ENCODE assay signal across 10 mouse cellular contexts in the genomic region with DNA sequence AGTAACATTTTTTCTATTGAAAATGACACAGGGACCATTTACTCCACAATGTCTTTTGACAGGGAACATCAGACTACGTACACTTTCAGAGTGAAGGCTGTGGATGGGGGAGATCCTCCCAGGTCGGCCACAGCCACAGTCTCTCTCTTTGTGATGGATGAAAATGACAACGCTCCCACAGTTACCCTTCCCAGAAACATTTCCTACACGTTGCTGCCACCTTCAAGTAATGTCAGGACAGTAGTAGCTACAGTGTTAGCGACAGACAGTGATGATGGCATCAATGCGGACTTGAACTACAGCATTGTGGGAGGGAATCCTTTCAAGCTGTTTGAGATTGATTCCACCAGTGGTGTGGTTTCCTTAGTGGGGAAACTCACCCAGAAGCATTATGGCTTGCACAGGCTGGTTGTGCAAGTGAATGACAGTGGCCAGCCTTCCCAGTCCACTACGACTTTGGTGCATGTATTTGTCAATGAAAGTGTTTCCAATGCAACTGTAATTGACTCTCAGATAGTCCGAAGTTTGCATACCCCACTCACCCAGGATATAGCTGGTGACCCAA. TPM values are rescaled to one million over a fixed set of nuclear protein-coding genes. Genes with fewer than 3 reads are reported as not detected.
A peak's percentile ranks its signal among the peaks of the same experiment; 100 is the strongest.
DNase-seq lines count a peak whose midpoint lies in the region; ATAC-seq lines count a peak whose summit lies in the region.
"Had no signal": no experiment of that assay in that cellular context is flagged by ENCODE, and none has a peak within 500 bp of the region (broad histone marks: within the 10 kb centered on the region; RNA-seq: fewer than 3 reads in every experiment).

No protein-coding gene starts in this region.

- no peak for ATAC-seq in forebrain, embryonic 12.5 days (ENCODE audit: low FRiP score)
- ATAC-seq: Patski had no signal

- DNase-seq in left cerebral cortex, postnatal 14 days (ENCODE audit: low spot score in 2 of 2), result peak; percentile 12 to 15
- DNase-seq in left cerebral cortex, adult 11 months (ENCODE audit: low spot score), result no peak
- no peak for DNase-seq in limb, embryonic 10.5 days (ENCODE audit: low spot score)
- DNase-seq in retina, embryonic 14.5 days (ENCODE audit: low spot score), result peak; percentile 34
- no peak for DNase-seq in lung, postnatal 10 days
- DNase-seq in cerebellum, adult 8-10 months, result no peak
- no peak for DNase-seq in frontal cortex, postnatal 25 days (ENCODE audit: low spot score in 2 of 2)
- DNase-seq: spleen, adult 18-20 months had no signal

- H3K4me2 ChIP-seq in forebrain, embryonic 12.5 days, result peak overlapping the region; percentile 93

- H3K9me3 ChIP-seq in forebrain, embryonic 12.5 days, result no peaks in the 10 kb centered on the region
- H3K9me3 ChIP-seq in limb, embryonic 10.5 days (replicated peaks), result no peaks in the 10 kb centered on the region

- intact Hi-C loops in left cerebral cortex, postnatal 14 days (cut with DNase I), result no loop called here

- no peaks in the 10 kb centered on the region for H3K36me3 ChIP-seq in forebrain, embryonic 12.5 days (replicated peaks)
- H3K36me3 ChIP-seq in limb, embryonic 10.5 days, result no peaks in the 10 kb centered on the region

- H3K9ac ChIP-seq in forebrain, embryonic 12.5 days, result no peak overlapping the region

- H3K27ac ChIP-seq in forebrain, embryonic 12.5 days, result no peak overlapping the region
- no peak overlapping the region for H3K27ac ChIP-seq in limb, embryonic 10.5 days

- peaks cover 25% of the 10 kb centered on the region for H3K27me3 ChIP-seq in forebrain, embryonic 12.5 days
- peaks cover 31% of the 10 kb centered on the region for H3K27me3 ChIP-seq in limb, embryonic 10.5 days (ENCODE audit: low read depth, poor library complexity, severe bottlenecking)
- H3K27me3 ChIP-seq: Patski had no signal

- peak overlapping the region; percentile 61 for H3K4me3 ChIP-seq in forebrain, embryonic 12.5 days (replicated peaks)
- H3K4me3 ChIP-seq in limb, embryonic 10.5 days, result peak overlapping the region; percentile 62

- H3K4me1 ChIP-seq in forebrain, embryonic 12.5 days, result peaks cover 35% of the 10 kb centered on the region
- peaks cover 44% of the 10 kb centered on the region for H3K4me1 ChIP-seq in limb, embryonic 10.5 days

- WGBS in forebrain, embryonic 12.5 days, result 36% methylated on average over 8 of the region's 8 CpGs
- 41% methylated on average over 8 of the region's 8 CpGs for WGBS in limb, embryonic 10.5 days

RNA-seq across cellular contexts. Expression of gene Pcdh7, which starts 3.5 kb away (rescaled TPM):
- total RNA-seq in left cerebral cortex, postnatal 14 days (2021), result 100 to 1,000 TPM; 143 to 159 TPM
- 7.9 and 9.4 TPM in 2 replicates for polyA plus RNA-seq in forebrain, embryonic 12.5 days (2016; fragmentation: Nextera tagmentation; extraction: Ambion mirVana)
- 5.5 and 6.0 TPM in 2 replicates for polyA plus RNA-seq in limb, embryonic 10.5 days (2016; fragmentation: Nextera tagmentation; extraction: Ambion mirVana)

Comparison
In these comparisons a context has a peak if more than half of its experiments do, and no peak if none do; other contexts are left out.
1. DNase-seq: peak in left cerebral cortex, postnatal 14 days (2 of 2) and retina, embryonic 14.5 days (single experiment); none in left cerebral cortex, adult 11 months (single experiment), limb, embryonic 10.5 days (single experiment), lung, postnatal 10 days (single experiment), cerebellum, adult 8-10 months (single experiment) and frontal cortex, postnatal 25 days (0 of 2).